Mouse (Mus musculus) bone marrow, adult 2 months (tissue): Measurements from ENCODE around the gene Cebpb. TPM values are rescaled to one million over a fixed set of nuclear protein-coding genes. Genes with fewer than 3 reads are reported as not detected.

ENCODE experiments used
- H3K27ac ChIP-seq: fragments of 200-500 bp; 2 replicates; pipeline ENCODE4 v1.5.1; 2012; ENCODE audit warnings: low read depth, mild to moderate bottlenecking, control low read depth, inconsistent platforms, low read length; ENCODE audit not compliant: control insufficient read depth, poor library complexity, insufficient read depth
- H3K4me1 ChIP-seq: fragments of 200-500 bp; 2 replicates; pipeline ENCODE4 v1.6.1; 2011; ENCODE audit warnings: low read length; ENCODE audit not compliant: control insufficient read depth, insufficient read depth
- H3K4me3 ChIP-seq: fragments of 200-500 bp; replicated peaks from 2 replicates; pipeline ENCODE3; 2011; ENCODE audit warnings: mild to moderate bottlenecking, low read depth, low read length, control low read depth; ENCODE audit not compliant: control insufficient read depth
- CTCF ChIP-seq: fragments of 200-500 bp; IDR thresholded peaks from 2 replicates; pipeline ENCODE4 v1.5.1; 2011; ENCODE audit warnings: low read length, control low read depth; ENCODE audit not compliant: control insufficient read depth, insufficient read depth
- POLR2A ChIP-seq: fragments of 200-500 bp; IDR thresholded peaks from 2 replicates; pipeline ENCODE4 v1.6.1; 2011; ENCODE audit warnings: low read depth, mild to moderate bottlenecking, control low read depth, low read length, borderline replicate concordance; ENCODE audit not compliant: control insufficient read depth
- WGBS: fragments of 180-500 bp; shearing (Covaris S2); methylation state at CpG from one replicate; pipeline ENCODE4 v1.1.7; 2018; 5-methylcytosine and 5-hydroxymethylcytosine counted together
- polyA plus RNA-seq: library from polyadenylated mRNA; stranded (reverse); fragments of >200 nt; gene quantifications from 2 replicates; pipeline ENCODE4 v1.2.4, GENCODE M21; 2011; ENCODE audit warnings: low replicate concordance; ENCODE audit not compliant: missing spikeins, insufficient read depth, insufficient read length

Cebpb gene
- polyA plus RNA-seq, 1 experiment, result 19.5 TPM

DNA sequence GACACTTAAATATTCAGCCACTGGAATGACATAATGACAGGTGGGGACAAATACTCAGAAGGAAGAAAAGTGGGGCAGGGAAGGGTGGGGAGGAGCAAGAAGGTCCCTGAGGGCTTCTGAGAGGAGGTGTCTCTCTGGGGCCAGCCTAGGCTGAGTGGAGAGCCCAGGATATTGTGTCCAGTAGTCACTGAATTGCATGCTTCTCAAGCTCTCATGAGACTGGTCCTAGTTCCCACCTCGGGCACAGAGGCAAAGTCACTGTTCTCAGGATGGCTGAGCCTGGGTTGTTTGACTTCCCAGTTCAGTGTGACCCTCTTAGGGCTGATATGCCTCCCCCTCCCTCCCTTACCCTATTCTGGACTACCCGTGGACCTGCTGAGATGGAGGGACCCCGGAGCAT is 4.1 kb downstream of the Cebpb start:
- Histone ChIP-seq H3K4me3 (no peak overlapping the region), H3K27ac (no peak overlapping the region), H3K4me1 (no peaks in the 10 kb centered on the region)
- no peak for TF ChIP-seq POLR2A
- TF ChIP-seq CTCF, result no peak
- 61% methylated on average over 3 of the region's 3 CpGs for WGBS

DNA sequence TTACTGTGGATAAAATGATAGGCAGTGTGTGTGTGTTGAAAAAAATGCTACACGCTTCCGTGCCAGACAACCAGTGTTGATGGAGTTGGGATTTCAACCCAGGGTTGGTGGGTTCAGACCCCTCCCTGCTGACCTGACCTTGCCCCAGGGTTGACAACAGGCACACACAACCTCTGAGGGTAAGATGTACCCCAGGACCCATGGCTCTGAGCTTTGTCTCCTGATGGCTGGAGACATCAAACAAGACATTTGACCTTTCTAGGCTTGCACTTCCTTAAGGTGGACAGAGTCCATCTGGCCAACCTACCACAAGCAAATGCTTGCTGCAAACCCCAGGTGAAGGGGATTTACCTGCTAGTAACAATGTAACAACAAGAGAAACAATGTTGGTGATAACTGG is 4.8 kb downstream of the Cebpb start:
- Histone ChIP-seq H3K4me1 (no peaks in the 10 kb centered on the region; the same call in 1 of the 2 replicates), H3K4me3 (no peak overlapping the region), H3K27ac (no peak overlapping the region)
- 83% methylated on average over 2 of the region's 2 CpGs for WGBS
- no peak for TF ChIP-seq CTCF

DNA sequence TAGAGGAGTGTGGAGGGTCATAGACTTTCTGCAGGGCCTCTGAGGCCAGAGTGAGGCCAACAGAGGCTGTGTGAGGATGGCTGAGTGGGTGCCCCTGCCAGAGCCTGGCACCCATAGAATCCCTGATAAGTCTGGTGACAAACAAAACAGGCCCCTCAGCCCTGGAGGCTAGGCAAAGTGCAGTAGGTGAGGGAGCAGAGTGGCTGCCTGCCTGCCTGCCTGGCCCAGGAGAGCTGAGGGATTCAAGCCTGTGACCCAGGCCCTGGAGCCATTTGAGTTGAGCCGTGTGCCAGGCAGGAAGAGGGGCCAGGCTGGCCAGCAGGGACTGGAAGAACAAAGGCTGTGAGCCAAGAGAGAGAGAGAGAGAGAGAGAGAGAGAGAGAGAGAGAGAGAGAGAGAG is 5.5 kb downstream of the Cebpb start:
- Histone ChIP-seq H3K4me1 (no peaks in the 10 kb centered on the region; the same call in 1 of the 2 replicates), H3K27ac (no peak overlapping the region), H3K4me3 (no peak overlapping the region)
- WGBS, result 64% methylated on average over 1 of the region's 1 CpGs
- TF ChIP-seq POLR2A, result no peak
- no peak for TF ChIP-seq CTCF

DNA sequence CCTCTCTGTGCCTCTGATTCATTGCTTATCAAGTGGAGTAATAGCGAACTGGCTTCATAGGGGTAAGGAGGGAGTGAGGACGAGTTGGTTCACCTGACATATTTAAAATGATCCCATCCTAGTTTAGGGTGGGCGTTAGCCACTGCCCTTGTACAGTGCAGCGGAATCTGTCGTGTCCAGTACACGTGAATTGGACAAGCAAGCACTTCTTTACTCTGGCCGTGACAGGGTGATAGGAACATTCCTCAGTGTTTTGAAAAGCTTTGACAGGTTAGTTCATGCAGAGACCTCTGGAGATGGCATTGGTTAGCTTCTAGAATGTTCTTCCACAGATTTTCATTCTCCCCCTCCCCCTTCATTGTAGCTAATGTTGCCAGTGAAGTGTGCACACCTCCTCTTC is 6.2 kb downstream of the Cebpb start:
- H3K4me1 ChIP-seq, result no peaks in the 10 kb centered on the region; the same call in 1 of the 2 replicates
- 80% methylated on average over 7 of the region's 7 CpGs for WGBS
- no peak overlapping the region for H3K27ac ChIP-seq
- no peak overlapping the region for H3K4me3 ChIP-seq
- no peak for TF ChIP-seq POLR2A

DNA sequence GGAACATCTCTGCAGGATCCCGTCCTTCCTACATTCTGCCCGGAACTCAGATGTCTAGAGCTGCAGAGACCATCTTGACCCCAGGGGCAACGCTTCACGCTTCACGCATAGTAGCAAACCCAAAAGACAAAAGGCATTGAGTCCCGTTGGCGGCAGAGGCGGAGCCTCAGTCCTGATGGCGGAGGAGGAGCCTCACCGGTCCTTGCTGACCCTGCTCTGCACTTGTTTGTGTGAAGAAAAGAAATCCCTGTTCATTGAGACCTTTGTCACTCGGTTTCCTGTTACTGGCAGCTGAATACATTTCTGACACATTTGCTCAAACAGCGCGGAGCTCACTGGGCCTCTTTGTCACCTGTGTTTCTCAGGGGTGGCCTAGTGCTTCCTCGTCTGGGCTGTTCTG is 6.8 kb downstream of the Cebpb start:
- Histone ChIP-seq H3K27ac (no peak overlapping the region), H3K4me1 (no peaks in the 10 kb centered on the region; the same call in 1 of the 2 replicates), H3K4me3 (no peak overlapping the region)
- TF ChIP-seq CTCF (no peak), POLR2A (no peak)
- WGBS, result 85% methylated on average over 14 of the region's 14 CpGs

DNA sequence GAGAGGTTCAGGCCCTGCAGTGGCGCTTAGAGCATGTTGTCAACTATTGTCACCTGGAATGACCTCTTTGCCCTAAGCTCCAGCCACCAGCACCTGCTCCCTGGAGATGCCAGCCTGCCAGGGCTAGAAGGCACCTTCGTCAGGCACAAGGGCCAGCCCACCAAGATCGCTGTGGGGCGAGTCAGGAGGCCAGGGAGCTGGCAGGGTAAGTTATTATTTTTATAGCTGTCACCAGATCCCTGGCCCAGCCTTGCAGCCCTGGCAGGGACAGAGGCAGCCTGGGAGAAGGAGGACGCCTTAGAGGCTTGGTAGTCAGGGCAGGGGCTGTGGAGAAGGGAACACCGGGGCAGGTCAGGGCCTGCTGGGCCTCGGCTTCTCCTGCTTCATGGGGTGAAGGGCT is 7.4 kb downstream of the Cebpb start:
- no peak overlapping the region for H3K4me3 ChIP-seq
- WGBS, result 87% methylated on average over 7 of the region's 7 CpGs
- TF ChIP-seq CTCF (no peak), POLR2A (no peak)
- H3K4me1 ChIP-seq, result no peaks in the 10 kb centered on the region; the same call in 1 of the 2 replicates
- H3K27ac ChIP-seq, result no peak overlapping the region

DNA sequence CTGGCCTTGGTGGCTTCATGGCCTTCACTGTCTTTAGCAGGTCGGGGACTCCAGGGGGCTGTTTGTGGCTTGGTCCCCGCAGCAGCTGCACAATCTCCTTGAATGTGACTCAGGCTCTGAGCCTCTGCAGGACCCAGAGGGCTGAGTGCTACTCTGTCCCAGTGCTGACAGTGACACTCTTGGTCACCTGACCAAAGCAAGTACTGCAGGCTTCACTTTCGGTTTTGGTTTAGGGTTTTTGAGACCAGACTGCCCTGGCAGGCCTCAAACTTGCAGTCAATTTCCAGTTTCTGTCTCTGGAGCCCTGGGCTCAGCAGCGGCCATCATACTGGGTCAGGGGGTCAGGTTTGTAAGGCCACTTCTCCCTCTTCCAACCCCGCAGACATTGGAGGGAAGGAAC is 9.2 kb downstream of the Cebpb start:
- H3K4me1 ChIP-seq, result peaks cover 3% of the 10 kb centered on the region; the same call in 1 of the 2 replicates
- TF ChIP-seq CTCF (no peak), POLR2A (no peak)
- peak overlapping the region; percentile 48 for H3K4me3 ChIP-seq
- WGBS, result under 1% methylated on average over 5 of the region's 5 CpGs
- H3K27ac ChIP-seq, result peak overlapping the region; percentile 80

DNA sequence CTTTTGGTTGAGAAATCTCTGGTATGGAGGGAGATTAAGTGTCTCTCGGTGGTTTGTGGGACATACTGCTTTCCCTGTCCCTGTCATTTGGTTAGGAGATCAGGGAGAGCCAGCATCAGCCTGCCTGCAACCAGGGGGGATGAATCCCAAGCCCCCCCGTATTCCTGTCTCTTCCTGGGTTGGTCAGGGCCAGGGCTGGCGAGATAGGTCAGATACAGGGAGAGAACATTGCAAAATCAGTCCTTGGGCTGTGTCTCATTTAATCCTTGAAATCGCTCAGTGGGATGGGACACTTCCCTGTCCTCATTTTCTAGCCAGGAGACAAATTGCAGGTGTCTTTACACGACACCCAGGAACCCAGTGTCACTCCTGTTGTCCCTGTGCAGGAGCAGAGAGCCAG is 11.3 kb downstream of the Cebpb start:
- WGBS, result 32% methylated on average over 5 of the region's 5 CpGs
- no peak for TF ChIP-seq CTCF
- TF ChIP-seq POLR2A, result no peak
- no peak overlapping the region for H3K4me3 ChIP-seq
- H3K4me1 ChIP-seq, result peaks cover 3% of the 10 kb centered on the region; the same call in 1 of the 2 replicates
- H3K27ac ChIP-seq, result no peak overlapping the region

DNA sequence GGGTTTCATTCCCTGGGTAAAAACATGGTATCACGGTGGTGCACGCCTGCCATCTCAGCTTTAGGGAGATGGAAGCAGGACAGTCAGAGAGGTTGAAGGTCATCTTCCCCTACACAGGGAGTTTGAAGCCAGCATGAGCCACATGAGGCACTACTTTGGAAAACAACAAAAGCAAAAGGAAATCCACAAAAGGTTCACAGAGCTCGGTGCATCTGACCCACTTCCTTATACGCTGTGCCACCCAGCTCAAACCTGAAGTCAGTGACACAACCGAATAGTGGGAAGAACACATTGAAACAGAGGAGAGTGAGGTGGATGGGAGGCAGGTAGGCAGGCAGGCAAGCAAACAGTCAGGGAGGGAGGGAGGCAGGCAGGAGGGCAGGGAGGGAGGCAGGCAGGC is 12.8 kb downstream of the Cebpb start:
- Histone ChIP-seq H3K27ac (peak overlapping the region; percentile 60), H3K4me1 (peaks cover 3% of the 10 kb centered on the region; the same call in 1 of the 2 replicates), H3K4me3 (no peak overlapping the region)
- no peak for TF ChIP-seq CTCF
- no peak for TF ChIP-seq POLR2A
- 20% methylated on average over 5 of the region's 5 CpGs for WGBS

DNA sequence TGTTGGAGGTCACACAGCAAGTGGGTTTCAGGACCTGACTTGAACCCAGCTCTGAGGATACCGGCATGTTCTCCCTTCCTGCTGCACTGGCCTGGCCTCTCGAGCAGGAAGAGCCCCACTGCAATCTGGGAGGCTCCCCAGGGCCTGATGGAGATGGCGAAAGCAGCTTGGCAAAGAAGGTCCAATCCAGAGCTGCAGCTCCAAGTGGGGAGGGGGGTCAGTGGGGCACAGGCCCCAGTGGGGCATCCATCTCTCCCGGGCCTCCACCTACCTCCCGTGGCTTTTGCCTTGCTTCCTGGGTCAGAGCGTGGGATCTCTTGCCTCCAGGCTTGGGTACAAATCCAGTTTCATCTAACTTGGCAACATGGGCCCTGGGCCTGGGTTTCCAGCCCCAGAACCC is 13.4 kb downstream of the Cebpb start:
- Histone ChIP-seq H3K4me1 (peaks cover 3% of the 10 kb centered on the region; the same call in 1 of the 2 replicates), H3K27ac (peak overlapping the region; percentile 60), H3K4me3 (no peak overlapping the region)
- 55% methylated on average over 6 of the region's 6 CpGs for WGBS
- TF ChIP-seq CTCF (no peak), POLR2A (no peak)
